Mouse (Mus musculus): ENCODE data around the gene Cend1. TPM values are rescaled to one million over a fixed set of nuclear protein-coding genes. Genes with fewer than 3 reads are reported as not detected.
A peak's percentile ranks its signal among the peaks of the same experiment; 100 is the strongest.
"Not testable (repeated sequence)": the region's sequence is repeated elsewhere in the genome, so short reads cannot be mapped to it uniquely, and the experiment has no call there.

Gene Cend1
- polyA plus RNA-seq, 1 experiment from 2014 or later, result 22.7 TPM

DNA sequence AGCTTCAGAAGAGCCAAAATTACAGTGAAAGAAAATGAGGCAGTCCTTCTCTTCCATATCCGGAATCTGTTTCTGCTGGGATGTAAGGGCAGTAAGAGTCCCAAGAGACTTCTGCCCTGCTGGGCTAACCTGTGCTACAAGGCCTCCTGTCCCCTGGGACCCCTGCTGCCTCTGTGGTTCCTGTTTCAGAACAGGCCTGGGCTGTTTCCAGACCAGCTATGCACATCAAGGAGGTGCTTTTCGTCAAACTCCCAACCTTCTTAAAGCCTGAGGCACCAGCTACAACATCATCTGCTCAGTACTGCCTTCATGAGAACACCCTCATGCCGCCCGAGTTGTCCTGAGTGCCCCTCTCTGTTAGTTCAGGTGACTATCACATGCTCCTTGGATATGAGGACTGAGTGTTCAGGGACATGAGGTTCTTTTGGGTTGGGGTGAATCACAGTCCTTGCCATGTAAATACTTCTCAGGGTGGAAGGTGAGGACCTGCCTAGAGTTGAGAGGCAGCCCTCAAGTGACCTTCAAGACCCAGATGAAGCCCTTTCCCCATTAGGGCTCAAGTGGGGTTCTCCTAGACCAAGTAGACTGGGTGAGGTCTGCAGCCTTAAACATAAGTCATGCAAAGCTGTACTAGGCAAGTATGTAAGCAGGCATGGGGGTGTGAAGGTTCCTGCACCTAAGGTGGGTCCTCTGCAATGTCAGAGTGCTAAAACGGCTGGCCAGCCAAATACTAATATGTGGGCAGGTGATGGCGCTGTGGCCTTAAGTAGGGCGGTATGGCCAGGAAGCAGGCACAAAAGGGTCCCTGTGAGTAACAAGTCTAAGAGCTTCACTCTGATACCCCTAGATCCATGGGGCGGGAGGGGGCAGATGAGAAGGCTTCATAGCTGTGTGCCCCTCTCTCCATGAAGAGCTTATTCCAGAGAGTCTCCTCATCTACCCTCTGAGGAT lies 11.3 kb downstream of the Cend1 start:
- no peak for ATAC-seq (ENCODE audit: low FRiP score, low read depth)
- Histone ChIP-seq H3K36me3 (no peaks in the 10 kb centered on the region), H3K4me1 (peaks cover 9% of the 10 kb centered on the region), H3K27me3 (no peaks in the 10 kb centered on the region; the same call in 1 of the 2 replicates), H3K27ac (replicated peaks) (no peak overlapping the region), H3K4me2 (replicated peaks) (no peak overlapping the region), H3K4me3 (no peak overlapping the region), H3K9ac (replicated peaks) (no peak overlapping the region), H3K9me3 (no peaks in the 10 kb centered on the region)
- 73% methylated on average over 8 of the region's 8 CpGs for WGBS

GRCm38 (mm10) chr7:141416144-141416841 lies 13.0 kb downstream of the Cend1 start:
- Histone ChIP-seq H3K27me3 (no peaks in the 10 kb centered on the region; the same call in 1 of the 2 replicates), H3K4me1 (peaks cover 12% of the 10 kb centered on the region), H3K4me3 (no peak overlapping the region), H3K4me2 (replicated peaks) (no peak overlapping the region), H3K9me3 (no peaks in the 10 kb centered on the region), H3K27ac (replicated peaks) (no peak overlapping the region), H3K36me3 (no peaks in the 10 kb centered on the region; the same call in 1 of the 2 replicates), H3K9ac (replicated peaks) (no peak overlapping the region)
- no peak for ATAC-seq (ENCODE audit: low FRiP score, low read depth)
- 79% methylated on average over 6 of the region's 6 CpGs for WGBS

- H3K4me3 ChIP-seq, result peak within 1 kb of the TSS; percentile 61
- WGBS, result under 1% methylated on average over 54 of the region's 56 CpGs
- peak within 1 kb of the TSS; percentile 85 for H3K9ac ChIP-seq (replicated peaks)
- H3K27me3 ChIP-seq, result no peaks in the 10 kb centered on the region; the same call in 1 of the 2 replicates
- peaks cover 15% of the 10 kb centered on the region for H3K4me1 ChIP-seq
- H3K27ac ChIP-seq (replicated peaks), result peak within 1 kb of the TSS; percentile 85
- peaks cover 19% of the 10 kb centered on the region for H3K36me3 ChIP-seq
- no peaks in the 10 kb centered on the region for H3K9me3 ChIP-seq
- ATAC-seq (ENCODE audit: low FRiP score, low read depth), result peak; percentile 90
- peak within 1 kb of the TSS; percentile 90 for H3K4me2 ChIP-seq (replicated peaks)
Measured at GRCm38 (mm10) chr7:141413809-141414584, 15.3 kb downstream of the Cend1 start, which contains the start of gene Gatd1. Gatd1 (minus strand) TSS chr7:141414136.

DNA sequence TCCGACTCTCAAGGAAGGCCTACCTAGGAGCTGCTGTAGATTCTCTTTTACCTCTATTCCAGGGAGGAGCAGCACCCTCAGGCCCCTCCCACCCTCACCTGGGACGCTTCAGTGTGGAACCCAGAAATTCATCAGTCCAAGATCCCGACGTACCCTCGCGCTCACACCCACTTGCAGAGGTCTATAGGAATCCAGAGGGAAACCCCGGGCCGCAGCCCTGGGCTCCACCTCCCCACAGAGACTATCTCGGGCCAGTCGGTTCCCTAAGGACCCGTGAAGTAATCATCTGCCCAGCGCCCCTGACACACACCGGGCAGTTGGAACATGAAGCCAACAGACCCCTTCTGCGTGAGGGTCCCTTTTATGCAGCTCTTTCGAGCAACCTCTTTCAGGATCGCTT lies 16.0 kb downstream of the Cend1 start:
- H3K4me1 ChIP-seq, result peaks cover 17% of the 10 kb centered on the region
- ATAC-seq (ENCODE audit: low FRiP score, low read depth), result no peak; the same call in 1 of the 2 replicates
- 5% methylated on average over 16 of the region's 16 CpGs for WGBS
- H3K4me3 ChIP-seq, result peak overlapping the region; percentile 61
- no peaks in the 10 kb centered on the region for H3K9me3 ChIP-seq
- peak overlapping the region; percentile 85 for H3K9ac ChIP-seq (replicated peaks)
- peaks cover 23% of the 10 kb centered on the region for H3K36me3 ChIP-seq
- peak overlapping the region; percentile 85 for H3K27ac ChIP-seq (replicated peaks)
- no peaks in the 10 kb centered on the region; the same call in 1 of the 2 replicates for H3K27me3 ChIP-seq
- H3K4me2 ChIP-seq (replicated peaks), result peak overlapping the region; percentile 90

DNA sequence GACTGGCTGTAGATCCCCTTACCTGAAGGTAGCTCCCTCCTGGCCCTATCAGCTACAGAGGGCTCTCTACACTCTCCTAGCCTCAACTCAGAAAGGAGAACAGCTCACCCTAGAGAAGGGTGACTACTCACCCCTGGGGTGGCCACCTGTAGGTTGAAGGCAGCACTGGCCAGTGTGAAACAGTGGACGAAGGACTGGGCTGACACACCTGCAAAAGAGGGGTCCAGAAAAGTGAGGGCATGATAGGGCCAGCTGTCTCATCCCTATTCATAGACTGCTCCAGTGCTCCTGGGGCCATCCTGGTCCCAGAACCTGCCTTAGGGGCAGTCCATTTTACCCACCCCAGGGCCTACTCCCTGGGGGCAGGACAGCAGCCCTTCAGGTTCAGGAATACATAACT lies 17.6 kb downstream of the Cend1 start:
- Histone ChIP-seq H3K4me2 (replicated peaks) (no peak overlapping the region), H3K9me3 (no peaks in the 10 kb centered on the region), H3K4me1 (peaks cover 17% of the 10 kb centered on the region), H3K27ac (replicated peaks) (no peak overlapping the region), H3K27me3 (no peaks in the 10 kb centered on the region), H3K4me3 (no peak overlapping the region), H3K36me3 (peaks cover 32% of the 10 kb centered on the region), H3K9ac (replicated peaks) (no peak overlapping the region)
- no peak for ATAC-seq (ENCODE audit: low FRiP score, low read depth)
- 90% methylated on average over 1 of the region's 1 CpGs for WGBS

GRCm38 (mm10) chr7:141410631-141411030 lies 18.7 kb downstream of the Cend1 start:
- Histone ChIP-seq H3K9me3 (no peaks in the 10 kb centered on the region), H3K27ac (replicated peaks) (no peak overlapping the region), H3K4me2 (replicated peaks) (no peak overlapping the region), H3K4me1 (peaks cover 17% of the 10 kb centered on the region), H3K9ac (replicated peaks) (no peak overlapping the region), H3K4me3 (no peak overlapping the region), H3K27me3 (no peaks in the 10 kb centered on the region), H3K36me3 (peaks cover 32% of the 10 kb centered on the region)
- ATAC-seq (ENCODE audit: low FRiP score, low read depth), result no peak
- 94% methylated on average over 8 of the region's 8 CpGs for WGBS

GRCm38 (mm10) chr7:141408833-141409232 lies 20.5 kb downstream of the Cend1 start:
- Histone ChIP-seq H3K36me3 (peaks cover 32% of the 10 kb centered on the region), H3K9ac (replicated peaks) (no peak overlapping the region), H3K4me3 (no peak overlapping the region), H3K4me2 (replicated peaks) (no peak overlapping the region), H3K27me3 (no peaks in the 10 kb centered on the region), H3K27ac (replicated peaks) (no peak overlapping the region), H3K9me3 (no peaks in the 10 kb centered on the region), H3K4me1 (peaks cover 12% of the 10 kb centered on the region)
- ATAC-seq (ENCODE audit: low FRiP score, low read depth), result peak; percentile 55
- WGBS, result 12% methylated on average over 11 of the region's 11 CpGs

- not testable (repeated sequence) for H3K4me2 ChIP-seq (replicated peaks); H3K27me3 ChIP-seq; H3K4me1 ChIP-seq; H3K27ac ChIP-seq (replicated peaks); H3K4me3 ChIP-seq; ATAC-seq (ENCODE audit: low FRiP score, low read depth); H3K9ac ChIP-seq (replicated peaks); H3K9me3 ChIP-seq
- peaks cover 38% of the 10 kb centered on the region for H3K36me3 ChIP-seq
- 94% methylated on average over 7 of the region's 7 CpGs for WGBS
Measured at GRCm38 (mm10) chr7:141407670-141408069, 21.6 kb downstream of the Cend1 start.

GRCm38 (mm10) chr7:141405466-141405865 lies 23.8 kb downstream of the Cend1 start:
- peaks cover 55% of the 10 kb centered on the region for H3K36me3 ChIP-seq
- WGBS, result 86% methylated on average over 4 of the region's 4 CpGs
- H3K9ac ChIP-seq (replicated peaks), result no peak overlapping the region

GRCm38 (mm10) chr7:141403305-141403704 lies 26.0 kb downstream of the Cend1 start:
- no peak overlapping the region for H3K4me2 ChIP-seq (replicated peaks)
- no peaks in the 10 kb centered on the region for H3K4me1 ChIP-seq
- WGBS, result 55% methylated on average over 5 of the region's 5 CpGs
- H3K27me3 ChIP-seq, result no peaks in the 10 kb centered on the region
- H3K36me3 ChIP-seq, result peaks cover 57% of the 10 kb centered on the region
- H3K4me3 ChIP-seq, result no peak overlapping the region
- no peak overlapping the region for H3K27ac ChIP-seq (replicated peaks)
- ATAC-seq (ENCODE audit: low FRiP score, low read depth), result peak; percentile 44; the same call in 1 of the 2 replicates
- no peak overlapping the region for H3K9ac ChIP-seq (replicated peaks)
- H3K9me3 ChIP-seq, result no peaks in the 10 kb centered on the region

More at GRCm38 (mm10) chr7:141405466-141405865, 23.8 kb downstream of the Cend1 start:
- no peak overlapping the region for H3K4me2 ChIP-seq (replicated peaks)
- H3K27ac ChIP-seq (replicated peaks), result no peak overlapping the region
- H3K9me3 ChIP-seq, result no peaks in the 10 kb centered on the region
- ATAC-seq (ENCODE audit: low FRiP score, low read depth), result no peak
- H3K27me3 ChIP-seq, result no peaks in the 10 kb centered on the region
- H3K4me3 ChIP-seq, result no peak overlapping the region
- peaks cover 5% of the 10 kb centered on the region for H3K4me1 ChIP-seq

DNA sequence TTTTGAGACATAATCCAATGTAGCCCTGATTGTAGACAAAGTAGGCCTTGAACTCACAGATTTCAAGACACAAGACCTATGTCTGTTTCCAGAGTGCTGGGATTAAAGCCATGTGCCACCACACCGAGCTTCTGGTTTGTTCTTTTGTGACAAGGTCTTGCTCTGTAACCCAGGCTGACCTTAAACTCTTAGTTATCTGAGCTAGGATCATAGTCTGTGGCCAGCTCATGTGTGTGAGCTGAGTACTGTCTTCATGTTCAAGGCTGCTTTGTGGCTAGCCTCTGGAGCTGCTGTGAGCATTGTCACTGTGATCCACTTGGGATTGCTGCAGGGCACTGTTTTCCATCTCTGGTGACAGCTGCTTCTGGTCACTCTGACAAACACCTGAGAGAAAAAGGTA lies 33.9 kb downstream of the Cend1 start:
- peaks cover 40% of the 10 kb centered on the region for H3K36me3 ChIP-seq
- no peak overlapping the region for H3K4me2 ChIP-seq (replicated peaks)
- peaks cover 12% of the 10 kb centered on the region for H3K4me1 ChIP-seq
- no peaks in the 10 kb centered on the region for H3K9me3 ChIP-seq
- 0 out of 2 replicates have a peak, but pooled peaks cover 3% of the 10 kb centered on the region for H3K27me3 ChIP-seq
- 78% methylated on average over 1 of the region's 1 CpGs for WGBS
- no peak for ATAC-seq (ENCODE audit: low FRiP score, low read depth)
- no peak overlapping the region for H3K9ac ChIP-seq (replicated peaks)
- no peak overlapping the region for H3K27ac ChIP-seq (replicated peaks)
- no peak overlapping the region for H3K4me3 ChIP-seq

Measured in midbrain, embryonic 12.5 days (tissue).